Mouse (Mus musculus) megakaryocyte, embryonic 14.5 days (primary cell): ENCODE measurements at regions not wholly inside any gene's neighbourhood (a gene's known extent, or its start where the extent isn't known, plus 50 kb on each side); places are given as distances from the start of the nearest gene placed in this dataset.

Source experiments
- FLI1 ChIP-seq: IDR thresholded peaks from 2 replicates; pipeline ENCODE4 v1.6.1; 2012; ENCODE audit warnings: low read length, inconsistent platforms, mixed read lengths
- GATA1 ChIP-seq: IDR thresholded peaks from 3 replicates; pipeline ENCODE4 v1.6.1; 2012; ENCODE audit warnings: mixed read lengths, low read length, inconsistent platforms, borderline replicate concordance

DNA sequence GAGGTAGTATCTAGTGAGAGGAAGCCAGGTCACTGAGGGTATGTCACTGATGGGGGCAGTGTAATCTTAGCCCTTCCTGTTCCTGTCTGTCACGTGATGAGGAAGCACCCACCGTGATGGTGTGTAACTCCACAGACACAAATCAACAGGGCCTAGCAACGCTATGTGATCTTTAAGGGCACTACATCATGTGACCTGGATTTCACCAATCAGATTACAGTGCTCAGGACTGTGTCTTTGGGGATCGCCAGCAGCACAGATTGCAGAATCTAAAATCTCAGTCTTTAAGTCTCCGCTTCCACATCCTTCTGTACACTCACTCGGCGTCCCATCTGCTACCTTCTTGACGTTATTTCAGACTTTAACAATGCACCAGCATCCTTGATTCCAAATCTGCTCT lies 202.8 kb downstream of the Ifng start:
- no peak for TF ChIP-seq GATA1
- TF ChIP-seq FLI1, result no peak
